Mouse (Mus musculus): ENCODE measurements around the gene Lrg1.
A peak's percentile ranks its signal among the peaks of the same experiment; 100 is the strongest.

The Lrg1 gene

GRCm38 (mm10) chr17:56141702-56142605 lies 20.2 kb upstream of the Lrg1 start:
- Histone ChIP-seq H3K27me3 (ENCODE audit: insufficient read depth, low read length) (peaks cover 90% of the 10 kb centered on the region), H3K36me3 (ENCODE audit: insufficient read depth, low read length) (no peaks in the 10 kb centered on the region), H3K9me3 (ENCODE audit: low read length) (no peaks in the 10 kb centered on the region), H3K4me3 (replicated peaks; ENCODE audit: low read length) (peak overlapping the region; percentile 79), H3K4me1 (replicated peaks; ENCODE audit: low read depth, low read length) (peaks cover 75% of the 10 kb centered on the region)
- TF ChIP-seq NANOG (IDR thresholded peaks at IDR 0.05; ENCODE audit: borderline replicate concordance, low read length): no peak
- no peak for TF ChIP-seq CTCF (conservative IDR thresholded peaks at IDR 0.05; ENCODE audit: low read length)
- TF ChIP-seq POU5F1 (IDR thresholded peaks at IDR 0.05; ENCODE audit: borderline replicate concordance, low read length): no peak

GRCm38 (mm10) chr17:56139858-56140595 lies 18.2 kb upstream of the Lrg1 start, which contains the start of gene Sema6b:
Gene Sema6b (minus strand): TSS chr17:56140343.
- Histone ChIP-seq H3K4me3 (replicated peaks; ENCODE audit: low read length) (peak within 1 kb of the TSS; percentile 90), H3K27me3 (ENCODE audit: insufficient read depth, low read length) (peaks cover 78% of the 10 kb centered on the region), H3K4me1 (replicated peaks; ENCODE audit: low read depth, low read length) (peaks cover 64% of the 10 kb centered on the region), H3K9me3 (ENCODE audit: low read length) (no peaks in the 10 kb centered on the region), H3K36me3 (ENCODE audit: insufficient read depth, low read length) (no peaks in the 10 kb centered on the region)
- TF ChIP-seq CTCF (conservative IDR thresholded peaks at IDR 0.05; ENCODE audit: low read length) (no peak), POU5F1 (IDR thresholded peaks at IDR 0.05; ENCODE audit: borderline replicate concordance, low read length) (no peak)

- TF ChIP-seq POU5F1 (IDR thresholded peaks at IDR 0.05; ENCODE audit: borderline replicate concordance, low read length) (no peak), CTCF (conservative IDR thresholded peaks at IDR 0.05; ENCODE audit: low read length) (no peak), NANOG (IDR thresholded peaks at IDR 0.05; ENCODE audit: borderline replicate concordance, low read length) (no peak)
- H3K4me1 ChIP-seq (replicated peaks; ENCODE audit: low read depth, low read length): peaks cover 67% of the 10 kb centered on the region
- H3K4me3 ChIP-seq (replicated peaks; ENCODE audit: low read length): peak overlapping the region; percentile 90
- H3K9me3 ChIP-seq (ENCODE audit: low read length): no peaks in the 10 kb centered on the region
- H3K36me3 ChIP-seq (ENCODE audit: insufficient read depth, low read length): no peaks in the 10 kb centered on the region
- H3K27me3 ChIP-seq (ENCODE audit: insufficient read depth, low read length): peaks cover 71% of the 10 kb centered on the region
Observed at GRCm38 (mm10) chr17:56139355-56139754, 17.6 kb upstream of the Lrg1 start.

GRCm38 (mm10) chr17:56137839-56138613 lies 16.2 kb upstream of the Lrg1 start:
- Histone ChIP-seq H3K27me3 (ENCODE audit: insufficient read depth, low read length) (peaks cover 58% of the 10 kb centered on the region), H3K9me3 (ENCODE audit: low read length) (no peaks in the 10 kb centered on the region), H3K4me3 (replicated peaks; ENCODE audit: low read length) (peak overlapping the region; percentile 55), H3K36me3 (ENCODE audit: insufficient read depth, low read length) (no peaks in the 10 kb centered on the region), H3K4me1 (replicated peaks; ENCODE audit: low read depth, low read length) (peaks cover 74% of the 10 kb centered on the region)
- TF ChIP-seq CTCF (conservative IDR thresholded peaks at IDR 0.05; ENCODE audit: low read length) (no peak), NANOG (IDR thresholded peaks at IDR 0.05; ENCODE audit: borderline replicate concordance, low read length) (no peak), POU5F1 (IDR thresholded peaks at IDR 0.05; ENCODE audit: borderline replicate concordance, low read length) (no peak)

- Histone ChIP-seq H3K27me3 (ENCODE audit: insufficient read depth, low read length) (peaks cover 44% of the 10 kb centered on the region), H3K36me3 (ENCODE audit: insufficient read depth, low read length) (no peaks in the 10 kb centered on the region), H3K4me3 (replicated peaks; ENCODE audit: low read length) (no peak overlapping the region), H3K9me3 (ENCODE audit: low read length) (no peaks in the 10 kb centered on the region), H3K4me1 (replicated peaks; ENCODE audit: low read depth, low read length) (peaks cover 74% of the 10 kb centered on the region)
- TF ChIP-seq POU5F1 (IDR thresholded peaks at IDR 0.05; ENCODE audit: borderline replicate concordance, low read length): no peak
- no peak for TF ChIP-seq NANOG (IDR thresholded peaks at IDR 0.05; ENCODE audit: borderline replicate concordance, low read length)
- TF ChIP-seq CTCF (conservative IDR thresholded peaks at IDR 0.05; ENCODE audit: low read length): no peak
Observed at GRCm38 (mm10) chr17:56136558-56136957, 14.8 kb upstream of the Lrg1 start.

- Histone ChIP-seq H3K4me1 (replicated peaks; ENCODE audit: low read depth, low read length) (peaks cover 79% of the 10 kb centered on the region), H3K4me3 (replicated peaks; ENCODE audit: low read length) (peak overlapping the region; percentile 68), H3K9me3 (ENCODE audit: low read length) (no peaks in the 10 kb centered on the region), H3K27me3 (ENCODE audit: insufficient read depth, low read length) (peaks cover 30% of the 10 kb centered on the region), H3K36me3 (ENCODE audit: insufficient read depth, low read length) (no peaks in the 10 kb centered on the region)
- TF ChIP-seq CTCF (conservative IDR thresholded peaks at IDR 0.05; ENCODE audit: low read length) (peak; percentile 55), NANOG (IDR thresholded peaks at IDR 0.05; ENCODE audit: borderline replicate concordance, low read length) (no peak)
Observed at GRCm38 (mm10) chr17:56134463-56134971, 12.7 kb upstream of the Lrg1 start.

- Histone ChIP-seq H3K9me3 (ENCODE audit: low read length) (no peaks in the 10 kb centered on the region), H3K4me3 (replicated peaks; ENCODE audit: low read length) (peak overlapping the region; percentile 68), H3K27me3 (ENCODE audit: insufficient read depth, low read length) (peaks cover 28% of the 10 kb centered on the region), H3K36me3 (ENCODE audit: insufficient read depth, low read length) (no peaks in the 10 kb centered on the region), H3K4me1 (replicated peaks; ENCODE audit: low read depth, low read length) (peaks cover 71% of the 10 kb centered on the region)
- TF ChIP-seq CTCF (conservative IDR thresholded peaks at IDR 0.05; ENCODE audit: low read length) (0 out of 2 replicates have a peak, but pooled peaks have one; percentile 2), NANOG (IDR thresholded peaks at IDR 0.05; ENCODE audit: borderline replicate concordance, low read length) (no peak), POU5F1 (IDR thresholded peaks at IDR 0.05; ENCODE audit: borderline replicate concordance, low read length) (no peak)
Observed at GRCm38 (mm10) chr17:56133457-56134363, 11.9 kb upstream of the Lrg1 start.
